Mouse (Mus musculus): Measurements from ENCODE around the gene Vwce. TPM values are rescaled to one million over a fixed set of nuclear protein-coding genes. Genes with fewer than 3 reads are reported as not detected.

The Vwce gene
- polyA plus RNA-seq, 1 experiment, result 0.46 TPM

GRCm38 (mm10) chr19:10699851-10700250 is 65.8 kb downstream of the Vwce start:
- TF ChIP-seq FLI1 (IDR thresholded peaks at IDR 0.05; ENCODE audit: low read length) (no peak), GATA1 (IDR thresholded peaks at IDR 0.05; ENCODE audit: borderline replicate concordance, low read length) (no peak)
- Histone ChIP-seq H3K27me3 (replicated peaks) (no peaks in the 10 kb centered on the region), H3K4me3 (replicated peaks) (peak overlapping the region; percentile 30), H3K4me1 (peaks cover 99% of the 10 kb centered on the region), H3K9me3 (no peaks in the 10 kb centered on the region), H3K36me3 (replicated peaks; ENCODE audit: low read length) (peaks cover 55% of the 10 kb centered on the region)

GRCm38 (mm10) chr19:10701013-10701726 is 67.2 kb downstream of the Vwce start:
- peaks cover 61% of the 10 kb centered on the region for H3K36me3 ChIP-seq (replicated peaks; ENCODE audit: low read length)

GRCm38 (mm10) chr19:10702125-10702524 is 68.1 kb downstream of the Vwce start:
- no peak for TF ChIP-seq GATA1 (IDR thresholded peaks at IDR 0.05; ENCODE audit: borderline replicate concordance, low read length)
- no peak for TF ChIP-seq FLI1 (IDR thresholded peaks at IDR 0.05; ENCODE audit: low read length)
- Histone ChIP-seq H3K27me3 (replicated peaks) (no peaks in the 10 kb centered on the region), H3K4me3 (replicated peaks) (peak overlapping the region; percentile 48), H3K36me3 (replicated peaks; ENCODE audit: low read length) (peaks cover 70% of the 10 kb centered on the region), H3K9me3 (no peaks in the 10 kb centered on the region), H3K4me1 (peaks cover 100% of the 10 kb centered on the region)

More at GRCm38 (mm10) chr19:10701013-10701726, 67.2 kb downstream of the Vwce start:
- Histone ChIP-seq H3K4me3 (replicated peaks) (peak overlapping the region; percentile 75), H3K9me3 (no peaks in the 10 kb centered on the region), H3K4me1 (peaks cover 100% of the 10 kb centered on the region), H3K27me3 (replicated peaks) (no peaks in the 10 kb centered on the region)
- TF ChIP-seq FLI1 (IDR thresholded peaks at IDR 0.05; ENCODE audit: low read length), result no peak

- Histone ChIP-seq H3K4me3 (replicated peaks) (peak overlapping the region; percentile 75), H3K36me3 (replicated peaks; ENCODE audit: low read length) (peaks cover 83% of the 10 kb centered on the region), H3K9me3 (no peaks in the 10 kb centered on the region), H3K27me3 (replicated peaks) (no peaks in the 10 kb centered on the region), H3K4me1 (peaks cover 100% of the 10 kb centered on the region)
- TF ChIP-seq GATA1 (IDR thresholded peaks at IDR 0.05; ENCODE audit: borderline replicate concordance, low read length) (no peak), FLI1 (IDR thresholded peaks at IDR 0.05; ENCODE audit: low read length) (no peak)
These were observed 69.5 kb downstream of the Vwce start for GRCm38 (mm10) chr19:10703470-10703869.

GRCm38 (mm10) chr19:10707087-10707875 is 73.3 kb downstream of the Vwce start:
- TF ChIP-seq GATA1 (IDR thresholded peaks at IDR 0.05; ENCODE audit: borderline replicate concordance, low read length) (no peak), FLI1 (IDR thresholded peaks at IDR 0.05; ENCODE audit: low read length) (no peak)
- Histone ChIP-seq H3K36me3 (replicated peaks; ENCODE audit: low read length) (peaks cover 92% of the 10 kb centered on the region), H3K27me3 (replicated peaks) (no peaks in the 10 kb centered on the region), H3K4me1 (peaks cover 81% of the 10 kb centered on the region), H3K4me3 (replicated peaks) (peak overlapping the region; percentile 8), H3K9me3 (no peaks in the 10 kb centered on the region)

- Histone ChIP-seq H3K9me3 (no peaks in the 10 kb centered on the region), H3K27me3 (replicated peaks) (no peaks in the 10 kb centered on the region), H3K36me3 (replicated peaks; ENCODE audit: low read length) (peaks cover 92% of the 10 kb centered on the region), H3K4me1 (peaks cover 75% of the 10 kb centered on the region), H3K4me3 (replicated peaks) (no peak overlapping the region)
- TF ChIP-seq GATA1 (IDR thresholded peaks at IDR 0.05; ENCODE audit: borderline replicate concordance, low read length) (no peak), FLI1 (IDR thresholded peaks at IDR 0.05; ENCODE audit: low read length) (no peak)
These were observed 73.9 kb downstream of the Vwce start for GRCm38 (mm10) chr19:10707881-10708280.

- TF ChIP-seq FLI1 (IDR thresholded peaks at IDR 0.05; ENCODE audit: low read length) (no peak), GATA1 (IDR thresholded peaks at IDR 0.05; ENCODE audit: borderline replicate concordance, low read length) (no peak)
- peaks cover 65% of the 10 kb centered on the region for H3K4me1 ChIP-seq
- H3K27me3 ChIP-seq (replicated peaks), result no peaks in the 10 kb centered on the region
- H3K9me3 ChIP-seq, result no peaks in the 10 kb centered on the region
- peaks cover 92% of the 10 kb centered on the region for H3K36me3 ChIP-seq (replicated peaks; ENCODE audit: low read length)
- H3K4me3 ChIP-seq (replicated peaks), result peak overlapping the region; percentile 44
These were observed 74.9 kb downstream of the Vwce start for GRCm38 (mm10) chr19:10708900-10709299.

- peak overlapping the region; percentile 44 for H3K4me3 ChIP-seq (replicated peaks)
- peaks cover 95% of the 10 kb centered on the region for H3K36me3 ChIP-seq (replicated peaks; ENCODE audit: low read length)
- TF ChIP-seq GATA1 (IDR thresholded peaks at IDR 0.05; ENCODE audit: borderline replicate concordance, low read length) (no peak), FLI1 (IDR thresholded peaks at IDR 0.05; ENCODE audit: low read length) (no peak)
- H3K4me1 ChIP-seq, result peaks cover 58% of the 10 kb centered on the region
- no peaks in the 10 kb centered on the region for H3K9me3 ChIP-seq
- no peaks in the 10 kb centered on the region for H3K27me3 ChIP-seq (replicated peaks)
These were observed 75.5 kb downstream of the Vwce start for GRCm38 (mm10) chr19:10709360-10710087.

- Histone ChIP-seq H3K4me1 (peaks cover 53% of the 10 kb centered on the region), H3K4me3 (replicated peaks) (no peak overlapping the region), H3K36me3 (replicated peaks; ENCODE audit: low read length) (peaks cover 91% of the 10 kb centered on the region), H3K27me3 (replicated peaks) (no peaks in the 10 kb centered on the region), H3K9me3 (no peaks in the 10 kb centered on the region)
- TF ChIP-seq GATA1 (IDR thresholded peaks at IDR 0.05; ENCODE audit: borderline replicate concordance, low read length) (no peak), FLI1 (IDR thresholded peaks at IDR 0.05; ENCODE audit: low read length) (no peak)
These were observed 76.1 kb downstream of the Vwce start for GRCm38 (mm10) chr19:10710088-10710511.
